Mouse (Mus musculus) stomach, embryonic 14.5 days (tissue): ENCODE measurements around the gene Fam149b. TPM values are rescaled to one million over a fixed set of nuclear protein-coding genes. Genes with fewer than 3 reads are reported as not detected.

ENCODE experiments used
- ATAC-seq: fragments of 200-750 bp; cut with Nextera tagmentation; 2 replicates; pipeline ENCODE4 v1.8.0; 2017; ENCODE audit warnings: low read depth, moderate TSS enrichment; ENCODE audit not compliant: insufficient number of reproducible peaks, insufficient read depth, low FRiP score
- H3K27ac ChIP-seq: fragments of 300-500 bp; sonication (generic); 2 replicates; pipeline ENCODE4 v1.5.1; 2014; ENCODE audit warnings: mild to moderate bottlenecking, low read length, moderate library complexity, mixed read lengths
- H3K27me3 ChIP-seq: fragments of 300-500 bp; sonication (generic); 2 replicates; pipeline ENCODE4 v1.6.1; 2014; ENCODE audit warnings: low read length, control low read depth, mixed read lengths; ENCODE audit not compliant: control insufficient read depth, insufficient read depth
- H3K36me3 ChIP-seq: fragments of 300-500 bp; sonication (generic); 2 replicates; pipeline ENCODE4 v1.6.1; 2014; ENCODE audit warnings: mild to moderate bottlenecking, control low read depth, low read length, moderate library complexity, mixed read lengths; ENCODE audit not compliant: control insufficient read depth, insufficient read depth
- H3K4me1 ChIP-seq: fragments of 300-500 bp; sonication (generic); 2 replicates; pipeline ENCODE4 v1.6.1; 2014; ENCODE audit warnings: low read length, control low read depth, mixed read lengths; ENCODE audit not compliant: control insufficient read depth, insufficient read depth
- H3K4me2 ChIP-seq: fragments of 300-500 bp; sonication (generic); replicated peaks from 2 replicates; pipeline ENCODE4 v1.6.1; 2014; ENCODE audit warnings: low read depth, low read length, control low read depth
- H3K4me3 ChIP-seq: fragments of 300-500 bp; sonication (generic); 2 replicates; pipeline ENCODE4 v1.5.1; 2014; ENCODE audit warnings: low read depth, low read length, control low read depth
- H3K9ac ChIP-seq: fragments of 300-500 bp; sonication (generic); replicated peaks from 2 replicates; pipeline ENCODE4 v1.6.1; 2014; ENCODE audit warnings: low read depth, mild to moderate bottlenecking, control low read depth, low read length, moderate library complexity, mixed read lengths
- H3K9me3 ChIP-seq: fragments of 300-500 bp; sonication (generic); 2 replicates; pipeline ENCODE4 v1.6.1; 2016; ENCODE audit warnings: low read depth, low read length, control low read depth; ENCODE audit not compliant: control insufficient read depth
- WGBS: fragments of 180-500 bp; shearing (Covaris S2); extraction: QIAGEN DNeasy Blood & Tissue Kit; methylation state at CpG from one replicate; pipeline ENCODE4 v1.1.7; 2014; 5-methylcytosine and 5-hydroxymethylcytosine counted together
- polyA plus RNA-seq: library from polyadenylated mRNA; unstranded; fragments of >200 nt; fragmentation: Nextera tagmentation; extraction: Ambion mirVana; gene quantifications from 2 replicates; pipeline ENCODE4 v1.2.1, GENCODE M21; 2014

Gene Fam149b
- polyA plus RNA-seq, 1 experiment from 2014 or later = 41.7 TPM

- 37% methylated on average over 13 of the region's 13 CpGs for WGBS
- Histone ChIP-seq H3K4me2 (no peak overlapping the region), H3K36me3 (peaks cover 35% of the 10 kb centered on the region), H3K4me3 (no peak overlapping the region), H3K9me3 (no peaks in the 10 kb centered on the region), H3K27me3 (no peaks in the 10 kb centered on the region), H3K4me1 (no peaks in the 10 kb centered on the region), H3K27ac (no peak overlapping the region), H3K9ac (no peak overlapping the region)
- ATAC-seq = 0 out of 2 replicates have a peak, but pooled peaks have one; percentile 53
These were observed 30.5 kb downstream of the Fam149b start for GRCm38 (mm10) chr14:20378313-20379061.

- no peak overlapping the region for H3K4me2 ChIP-seq
- H3K9ac ChIP-seq = no peak overlapping the region
- peaks cover 36% of the 10 kb centered on the region for H3K36me3 ChIP-seq
- H3K4me1 ChIP-seq = no peaks in the 10 kb centered on the region
- WGBS = 75% methylated on average over 5 of the region's 5 CpGs
- no peaks in the 10 kb centered on the region for H3K27me3 ChIP-seq
- ATAC-seq = no peak
- no peak overlapping the region for H3K4me3 ChIP-seq
- H3K27ac ChIP-seq = no peak overlapping the region
- H3K9me3 ChIP-seq = no peaks in the 10 kb centered on the region
These were observed 31.2 kb downstream of the Fam149b start for GRCm38 (mm10) chr14:20379087-20379640.

GRCm38 (mm10) chr14:20379753-20380430 is 31.9 kb downstream of the Fam149b start:
- ATAC-seq = no peak
- Histone ChIP-seq H3K9ac (no peak overlapping the region), H3K4me2 (no peak overlapping the region), H3K27ac (no peak overlapping the region), H3K9me3 (no peaks in the 10 kb centered on the region), H3K27me3 (no peaks in the 10 kb centered on the region), H3K4me1 (no peaks in the 10 kb centered on the region), H3K4me3 (no peak overlapping the region), H3K36me3 (peaks cover 39% of the 10 kb centered on the region)
- 92% methylated on average over 9 of the region's 9 CpGs for WGBS

- Histone ChIP-seq H3K27ac (peak within 1 kb of the TSS; percentile 85), H3K4me2 (peak within 1 kb of the TSS; percentile 68), H3K36me3 (peaks cover 20% of the 10 kb centered on the region; the same call in 1 of the 2 replicates), H3K4me3 (peak within 1 kb of the TSS; percentile 74), H3K27me3 (no peaks in the 10 kb centered on the region), H3K9ac (peak within 1 kb of the TSS; percentile 67), H3K4me1 (peaks cover 20% of the 10 kb centered on the region), H3K9me3 (no peaks in the 10 kb centered on the region)
- under 1% methylated on average over 59 of the region's 59 CpGs for WGBS
- ATAC-seq = peak; percentile 74
These were observed 40.6 kb downstream of the Fam149b start, which contains the start of gene Dnajc9 for GRCm38 (mm10) chr14:20388441-20389129. TSS of gene Dnajc9 (minus strand) at chr14:20388910.

- Histone ChIP-seq H3K4me1 (peaks cover 20% of the 10 kb centered on the region), H3K27me3 (no peaks in the 10 kb centered on the region), H3K36me3 (peaks cover 15% of the 10 kb centered on the region; the same call in 1 of the 2 replicates), H3K4me3 (peak overlapping the region; percentile 74; the same call in 1 of the 2 replicates), H3K9me3 (no peaks in the 10 kb centered on the region), H3K4me2 (peak overlapping the region; percentile 68), H3K9ac (0 out of 2 replicates have a peak overlapping the region, but pooled peaks have one; percentile 67), H3K27ac (no peak overlapping the region)
- WGBS = 87% methylated on average over 8 of the region's 8 CpGs
- no peak for ATAC-seq
These were observed 41.6 kb downstream of the Fam149b start for GRCm38 (mm10) chr14:20389446-20390079.

- Histone ChIP-seq H3K27ac (no peak overlapping the region), H3K4me1 (peaks cover 9% of the 10 kb centered on the region), H3K4me3 (0 out of 2 replicates have a peak overlapping the region, but pooled peaks have one; percentile 74), H3K9me3 (no peaks in the 10 kb centered on the region), H3K27me3 (no peaks in the 10 kb centered on the region), H3K36me3 (peaks cover 8% of the 10 kb centered on the region; the same call in 1 of the 2 replicates), H3K4me2 (peak overlapping the region; percentile 57; the same call in 1 of the 2 replicates), H3K9ac (no peak overlapping the region)
- ATAC-seq = no peak
- 88% methylated on average over 3 of the region's 4 CpGs for WGBS
These were observed 44.4 kb downstream of the Fam149b start for GRCm38 (mm10) chr14:20392326-20392725.

GRCm38 (mm10) chr14:20393205-20393913 is 45.4 kb downstream of the Fam149b start, which contains the start of gene Mrps16:
TSS of gene Mrps16 (minus strand) at chr14:20393634.
- under 1% methylated on average over 68 of the region's 68 CpGs for WGBS
- H3K36me3 ChIP-seq = peaks cover 8% of the 10 kb centered on the region; the same call in 1 of the 2 replicates
- ATAC-seq = peak; percentile 94
- H3K4me1 ChIP-seq = peaks cover 3% of the 10 kb centered on the region; the same call in 1 of the 2 replicates
- peak within 1 kb of the TSS; percentile 84 for H3K9ac ChIP-seq
- no peaks in the 10 kb centered on the region for H3K27me3 ChIP-seq
- H3K4me3 ChIP-seq = peak within 1 kb of the TSS; percentile 74
- H3K4me2 ChIP-seq = peak within 1 kb of the TSS; percentile 57
- peak within 1 kb of the TSS; percentile 83 for H3K27ac ChIP-seq
- H3K9me3 ChIP-seq = no peaks in the 10 kb centered on the region
